Mouse (Mus musculus) spleen, adult 2 months (tissue): ENCODE results near the gene Slfn14.

Experiments used
- CTCF ChIP-seq: fragments of 200-500 bp; IDR thresholded peaks from 2 replicates; pipeline ENCODE4 v1.5.1; 2011; ENCODE audit warnings: mild to moderate bottlenecking, inconsistent platforms; ENCODE audit not compliant: insufficient read depth, insufficient read length, insufficient replicate concordance; ENCODE audit errors: extremely low read depth
- POLR2A ChIP-seq: fragments of 200-500 bp; IDR thresholded peaks from 2 replicates; pipeline ENCODE4 v1.6.1; 2011; ENCODE audit warnings: low read depth, low read length, inconsistent platforms

DNA sequence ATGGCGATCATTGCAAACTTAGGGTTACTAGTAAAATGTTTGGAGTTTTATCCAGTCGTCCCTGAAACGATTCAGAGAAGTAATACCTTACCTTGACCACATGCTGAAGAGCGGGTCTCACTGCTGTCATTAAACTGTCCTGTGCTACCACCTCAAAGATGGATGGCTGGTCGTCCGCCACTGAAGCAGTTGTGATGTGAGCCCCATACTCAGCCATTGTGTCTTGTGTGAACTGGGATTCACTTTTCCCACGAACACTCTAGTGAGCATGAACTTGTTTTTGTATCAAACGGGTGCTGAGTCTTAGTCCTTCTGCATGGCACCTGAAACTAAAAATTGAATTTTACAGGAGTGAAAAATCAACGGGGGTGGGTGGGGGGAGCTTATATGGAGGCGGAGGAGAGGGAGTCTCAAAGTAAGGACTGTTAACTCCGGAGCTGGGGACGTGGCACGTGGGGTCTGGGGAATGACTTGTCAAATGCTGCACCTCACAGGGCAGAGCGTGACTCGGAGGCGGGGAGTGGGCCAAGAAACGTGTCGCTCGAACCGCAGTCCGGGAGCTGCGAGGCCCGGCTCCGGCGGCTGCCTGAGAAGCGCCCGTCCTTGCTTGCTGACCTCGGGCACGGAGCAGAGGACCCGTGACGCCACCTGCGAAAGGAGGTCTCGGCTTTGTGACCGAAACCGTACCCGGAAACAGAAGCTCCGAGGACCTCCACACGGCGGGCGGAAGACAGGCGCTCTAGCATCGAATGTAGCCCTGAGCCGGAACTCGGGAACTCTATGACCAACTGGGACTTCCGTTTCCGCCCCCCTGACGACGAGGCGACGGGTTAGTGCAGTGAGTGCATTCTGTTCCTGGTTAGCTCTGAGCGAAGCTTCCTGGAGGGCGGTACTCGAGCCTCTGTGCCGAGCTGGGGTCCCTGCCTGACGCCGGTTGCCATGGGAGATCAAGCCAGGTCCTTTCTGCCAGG lies 12.0 kb upstream of the Slfn14 start, which contains the start of gene Ap2b1:
- TF ChIP-seq POLR2A (peak; percentile 71), CTCF (no peak)
